Mouse (Mus musculus): ENCODE data around the gene Prdm2. TPM values are rescaled to one million over a fixed set of nuclear protein-coding genes. Genes with fewer than 3 reads are reported as not detected.

Prdm2 gene
- polyA plus RNA-seq, 1 experiment = 9.2 TPM

DNA sequence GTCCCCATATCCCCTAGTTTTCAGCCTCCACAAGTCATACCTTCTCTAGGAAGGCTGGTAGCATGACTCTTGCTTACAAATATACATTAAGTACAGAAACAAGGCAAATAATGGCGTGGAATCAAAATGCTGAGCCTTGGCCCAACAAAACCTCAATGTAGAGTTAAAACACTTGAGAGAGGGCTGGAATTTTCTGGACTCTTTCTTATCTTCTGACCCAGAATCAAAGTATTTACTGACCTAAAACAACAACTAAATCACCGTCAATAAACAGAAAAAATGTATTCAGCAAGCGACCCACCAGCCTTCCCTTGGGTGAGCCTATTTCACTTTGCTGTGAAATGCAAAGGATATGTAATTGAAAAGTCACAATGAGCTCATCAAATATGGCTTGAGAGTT is 52.0 kb downstream of the Prdm2 start:
- TF ChIP-seq MAX (IDR thresholded peaks at IDR 0.05) (no peak), FOSL1 (IDR thresholded peaks at IDR 0.05; ENCODE audit: insufficient read depth, low read length, poor library complexity, severe bottlenecking) (no peak), CTCF (IDR thresholded peaks at IDR 0.05; ENCODE audit: control insufficient read depth, insufficient read depth, insufficient read length) (no peak), USF1 (IDR thresholded peaks at IDR 0.05; ENCODE audit: low read depth) (no peak), MYOD1 (IDR thresholded peaks at IDR 0.05; ENCODE audit: control insufficient read depth, insufficient read length, low read depth) (no peak), MYOG (IDR thresholded peaks at IDR 0.05; ENCODE audit: control insufficient read depth, extremely low read depth, insufficient read length) (no peak), CEBPB (IDR thresholded peaks at IDR 0.05; ENCODE audit: low read depth) (no peak)
- Histone ChIP-seq H3ac (ENCODE audit: control insufficient read depth, insufficient read length, low read depth) (peak overlapping the region; percentile 12), H3K4me3 (ENCODE audit: insufficient read depth, poor library complexity, severe bottlenecking) (peak overlapping the region; percentile 64), H3K79me3 (ENCODE audit: low read depth) (peaks cover 57% of the 10 kb centered on the region), H3K79me2 (ENCODE audit: control insufficient read depth, insufficient read depth) (peaks cover 59% of the 10 kb centered on the region), H3K27me3 (ENCODE audit: control insufficient read depth, insufficient read depth, insufficient read length) (no peaks in the 10 kb centered on the region), H3K36me3 (ENCODE audit: control insufficient read depth, insufficient read depth) (peaks cover 20% of the 10 kb centered on the region)

GRCm38 (mm10) chr4:143159336-143159735 is 53.5 kb downstream of the Prdm2 start:
- Histone ChIP-seq H3K36me3 (ENCODE audit: control insufficient read depth, insufficient read depth) (peaks cover 17% of the 10 kb centered on the region), H3K27me3 (ENCODE audit: control insufficient read depth, insufficient read depth, insufficient read length) (no peaks in the 10 kb centered on the region), H3ac (ENCODE audit: control insufficient read depth, insufficient read length, low read depth) (no peak overlapping the region), H3K4me3 (ENCODE audit: insufficient read depth, poor library complexity, severe bottlenecking) (no peak overlapping the region), H3K79me2 (ENCODE audit: control insufficient read depth, insufficient read depth) (peaks cover 73% of the 10 kb centered on the region), H3K79me3 (ENCODE audit: low read depth) (peaks cover 72% of the 10 kb centered on the region)
- no peak for TF ChIP-seq MAX (IDR thresholded peaks at IDR 0.05)

DNA sequence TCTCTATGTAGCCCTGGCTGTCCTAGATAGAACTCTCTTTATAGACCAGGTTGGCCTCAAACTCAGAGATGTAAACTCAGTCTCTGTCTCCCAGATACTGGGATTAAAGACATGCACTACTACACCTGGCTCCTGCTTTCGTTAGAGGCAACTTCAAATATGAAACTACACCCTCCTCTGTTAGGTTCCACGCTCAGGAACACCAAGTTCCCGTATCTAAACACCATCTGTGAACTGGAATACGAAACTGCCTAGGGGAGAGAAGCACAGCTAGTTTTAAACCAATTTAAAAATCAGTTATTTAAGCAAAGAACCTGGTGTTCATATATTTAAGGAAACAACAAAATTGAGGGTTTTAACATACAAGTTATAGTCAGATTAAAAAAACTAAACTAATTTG is 56.9 kb downstream of the Prdm2 start:
- Histone ChIP-seq H3K27me3 (ENCODE audit: control insufficient read depth, insufficient read depth, insufficient read length) (no peaks in the 10 kb centered on the region), H3K4me3 (ENCODE audit: insufficient read depth, poor library complexity, severe bottlenecking) (no peak overlapping the region)
- no peak for TF ChIP-seq USF1 (IDR thresholded peaks at IDR 0.05; ENCODE audit: low read depth)
- TF ChIP-seq MYOG (IDR thresholded peaks at IDR 0.05; ENCODE audit: control insufficient read depth, extremely low read depth, insufficient read length) = no peak
- no peak for TF ChIP-seq MAX (IDR thresholded peaks at IDR 0.05)
- no peak for TF ChIP-seq CTCF (IDR thresholded peaks at IDR 0.05; ENCODE audit: control insufficient read depth, insufficient read depth, insufficient read length)

GRCm38 (mm10) chr4:143155036-143155435 is 57.8 kb downstream of the Prdm2 start:
- no peaks in the 10 kb centered on the region for H3K27me3 ChIP-seq (ENCODE audit: control insufficient read depth, insufficient read depth, insufficient read length)
- TF ChIP-seq MYOD1 (IDR thresholded peaks at IDR 0.05; ENCODE audit: control insufficient read depth, insufficient read length, low read depth) = no peak
- no peak for TF ChIP-seq USF1 (IDR thresholded peaks at IDR 0.05; ENCODE audit: low read depth)
- TF ChIP-seq FOSL1 (IDR thresholded peaks at IDR 0.05; ENCODE audit: insufficient read depth, low read length, poor library complexity, severe bottlenecking) = no peak
- TF ChIP-seq MAX (IDR thresholded peaks at IDR 0.05) = no peak
- TF ChIP-seq CTCF (IDR thresholded peaks at IDR 0.05; ENCODE audit: control insufficient read depth, insufficient read depth, insufficient read length) = no peak
- no peak for TF ChIP-seq MYOG (IDR thresholded peaks at IDR 0.05; ENCODE audit: control insufficient read depth, extremely low read depth, insufficient read length)
- no peak for TF ChIP-seq CEBPB (IDR thresholded peaks at IDR 0.05; ENCODE audit: low read depth)
- H3K4me3 ChIP-seq (ENCODE audit: insufficient read depth, poor library complexity, severe bottlenecking) = no peak overlapping the region
- no peak overlapping the region for H3ac ChIP-seq (ENCODE audit: control insufficient read depth, insufficient read length, low read depth)
- H3K79me2 ChIP-seq (ENCODE audit: control insufficient read depth, insufficient read depth) = peaks cover 100% of the 10 kb centered on the region
- H3K36me3 ChIP-seq (ENCODE audit: control insufficient read depth, insufficient read depth) = peaks cover 26% of the 10 kb centered on the region
- H3K79me3 ChIP-seq (ENCODE audit: low read depth) = peaks cover 100% of the 10 kb centered on the region

More for the DNA sequence above, 56.9 kb downstream of the Prdm2 start:
- Histone ChIP-seq H3ac (ENCODE audit: control insufficient read depth, insufficient read length, low read depth) (no peak overlapping the region), H3K79me3 (ENCODE audit: low read depth) (peaks cover 100% of the 10 kb centered on the region), H3K79me2 (ENCODE audit: control insufficient read depth, insufficient read depth) (peaks cover 100% of the 10 kb centered on the region), H3K36me3 (ENCODE audit: control insufficient read depth, insufficient read depth) (peaks cover 26% of the 10 kb centered on the region)

DNA sequence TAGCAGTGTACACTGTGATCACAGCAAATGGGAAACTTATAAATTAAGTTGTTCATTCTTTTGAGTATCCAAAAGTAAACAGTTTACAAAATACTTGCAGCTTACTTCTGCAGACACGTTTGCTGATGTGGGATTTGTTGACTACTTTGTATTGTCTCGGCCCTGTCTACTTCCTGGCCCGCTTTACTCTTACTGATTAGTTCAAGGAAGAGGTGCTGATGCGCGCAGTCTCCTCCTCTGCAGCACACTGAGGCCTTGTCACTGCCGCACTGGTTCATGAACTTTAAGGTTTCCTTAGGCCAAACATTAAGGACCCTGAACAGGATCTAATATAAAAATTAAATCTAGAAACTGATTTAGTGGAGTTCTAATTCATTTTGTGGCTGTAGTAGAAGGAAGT is 58.2 kb downstream of the Prdm2 start:
- Histone ChIP-seq H3ac (ENCODE audit: control insufficient read depth, insufficient read length, low read depth) (no peak overlapping the region), H3K36me3 (ENCODE audit: control insufficient read depth, insufficient read depth) (peaks cover 26% of the 10 kb centered on the region), H3K79me3 (ENCODE audit: low read depth) (peaks cover 100% of the 10 kb centered on the region), H3K27me3 (ENCODE audit: control insufficient read depth, insufficient read depth, insufficient read length) (no peaks in the 10 kb centered on the region), H3K79me2 (ENCODE audit: control insufficient read depth, insufficient read depth) (peaks cover 100% of the 10 kb centered on the region), H3K4me3 (ENCODE audit: insufficient read depth, poor library complexity, severe bottlenecking) (no peak overlapping the region)
- TF ChIP-seq FOSL1 (IDR thresholded peaks at IDR 0.05; ENCODE audit: insufficient read depth, low read length, poor library complexity, severe bottlenecking) (no peak), MYOD1 (IDR thresholded peaks at IDR 0.05; ENCODE audit: control insufficient read depth, insufficient read length, low read depth) (no peak)

GRCm38 (mm10) chr4:143152634-143153033 is 60.2 kb downstream of the Prdm2 start:
- no peak for TF ChIP-seq CEBPB (IDR thresholded peaks at IDR 0.05; ENCODE audit: low read depth)
- no peak for TF ChIP-seq FOSL1 (IDR thresholded peaks at IDR 0.05; ENCODE audit: insufficient read depth, low read length, poor library complexity, severe bottlenecking)
- no peak for TF ChIP-seq MAX (IDR thresholded peaks at IDR 0.05)
- TF ChIP-seq CTCF (IDR thresholded peaks at IDR 0.05; ENCODE audit: control insufficient read depth, insufficient read depth, insufficient read length) = no peak
- no peak for TF ChIP-seq MYOD1 (IDR thresholded peaks at IDR 0.05; ENCODE audit: control insufficient read depth, insufficient read length, low read depth)
- TF ChIP-seq MYOG (IDR thresholded peaks at IDR 0.05; ENCODE audit: control insufficient read depth, extremely low read depth, insufficient read length) = no peak
- no peak for TF ChIP-seq USF1 (IDR thresholded peaks at IDR 0.05; ENCODE audit: low read depth)
- H3K27me3 ChIP-seq (ENCODE audit: control insufficient read depth, insufficient read depth, insufficient read length) = no peaks in the 10 kb centered on the region
- H3K79me3 ChIP-seq (ENCODE audit: low read depth) = peaks cover 100% of the 10 kb centered on the region
- peaks cover 18% of the 10 kb centered on the region for H3K36me3 ChIP-seq (ENCODE audit: control insufficient read depth, insufficient read depth)
- no peak overlapping the region for H3ac ChIP-seq (ENCODE audit: control insufficient read depth, insufficient read length, low read depth)
- H3K79me2 ChIP-seq (ENCODE audit: control insufficient read depth, insufficient read depth) = peaks cover 100% of the 10 kb centered on the region
- H3K4me3 ChIP-seq (ENCODE audit: insufficient read depth, poor library complexity, severe bottlenecking) = no peak overlapping the region

Measured in C2C12 (cell line).